Mouse (Mus musculus) hindbrain, postnatal 0 days (tissue): ENCODE measurements around the gene Leng8. TPM values are rescaled to one million over a fixed set of nuclear protein-coding genes. Genes with fewer than 3 reads are reported as not detected.

Experiments
- ATAC-seq: fragments of 200-750 bp; cut with Nextera tagmentation; 2 replicates; pipeline ENCODE4 v1.8.0; 2017; ENCODE audit warnings: mild to moderate bottlenecking, moderate TSS enrichment, moderate library complexity
- DNase-seq: peaks from one replicate; pipeline ENCODE4 v3.0.0-alpha.2; 2015; ENCODE audit warnings: low spot score
- H3K27ac ChIP-seq: fragments of 300-500 bp; sonication (generic); 2 replicates; pipeline ENCODE4 v1.5.1; 2014; ENCODE audit warnings: mild to moderate bottlenecking
- H3K27me3 ChIP-seq: fragments of 300-500 bp; sonication (generic); 2 replicates; pipeline ENCODE4 v1.6.1; 2014; ENCODE audit warnings: low read length, mixed read lengths; ENCODE audit not compliant: insufficient read depth
- H3K36me3 ChIP-seq: fragments of 300-500 bp; sonication (generic); 2 replicates; pipeline ENCODE4 v1.6.1; 2014; ENCODE audit warnings: low read length, mixed read lengths; ENCODE audit not compliant: insufficient read depth
- H3K4me1 ChIP-seq: fragments of 300-500 bp; sonication (generic); 2 replicates; pipeline ENCODE4 v1.6.1; 2014; ENCODE audit warnings: antibody characterized with exemption, low read length, mixed read lengths; ENCODE audit not compliant: insufficient read depth
- H3K4me2 ChIP-seq: fragments of 300-500 bp; sonication (generic); 2 replicates; pipeline ENCODE4 v1.6.1; 2014; ENCODE audit warnings: low read depth, mild to moderate bottlenecking, low read length, moderate library complexity, mixed read lengths
- H3K4me3 ChIP-seq: fragments of 300-500 bp; sonication (generic); 2 replicates; pipeline ENCODE4 v1.5.1; 2014; ENCODE audit warnings: low read length
- H3K9ac ChIP-seq: fragments of 300-500 bp; sonication (generic); replicated peaks from 2 replicates; pipeline ENCODE4 v1.6.1; 2014; ENCODE audit warnings: mild to moderate bottlenecking, low read length, moderate library complexity, mixed read lengths
- H3K9me3 ChIP-seq: fragments of 300-500 bp; sonication (generic); 2 replicates; pipeline ENCODE4 v1.6.1; 2016; ENCODE audit warnings: low read length, mixed read lengths
- CTCF ChIP-seq: IDR thresholded peaks from 2 replicates; pipeline ENCODE4 v1.5.1; 2016; ENCODE audit warnings: antibody characterized with exemption, control low read depth, low read depth
- WGBS: fragments of 180-500 bp; shearing (Covaris S2); extraction: QIAGEN DNeasy Blood & Tissue Kit; methylation state at CpG from one replicate; pipeline ENCODE4 v1.1.7; 2014; 5-methylcytosine and 5-hydroxymethylcytosine counted together
- polyA plus RNA-seq: library from polyadenylated mRNA; unstranded; fragments of >200 nt; fragmentation: Nextera tagmentation; extraction: Ambion mirVana; gene quantifications from 2 replicates; pipeline ENCODE4 v1.2.1, GENCODE M21; 2015
- total RNA-seq: library from RNA; depleted of rRNA; stranded (reverse); fragments of >200 nt; gene quantifications from 2 replicates; pipeline ENCODE4 v1.2.3, GENCODE M21; 2014; rRNA removed

The Leng8 gene
- total and polyA plus RNA-seq, 2 experiments from 2014 or later = 49.1 to 264 TPM

DNA sequence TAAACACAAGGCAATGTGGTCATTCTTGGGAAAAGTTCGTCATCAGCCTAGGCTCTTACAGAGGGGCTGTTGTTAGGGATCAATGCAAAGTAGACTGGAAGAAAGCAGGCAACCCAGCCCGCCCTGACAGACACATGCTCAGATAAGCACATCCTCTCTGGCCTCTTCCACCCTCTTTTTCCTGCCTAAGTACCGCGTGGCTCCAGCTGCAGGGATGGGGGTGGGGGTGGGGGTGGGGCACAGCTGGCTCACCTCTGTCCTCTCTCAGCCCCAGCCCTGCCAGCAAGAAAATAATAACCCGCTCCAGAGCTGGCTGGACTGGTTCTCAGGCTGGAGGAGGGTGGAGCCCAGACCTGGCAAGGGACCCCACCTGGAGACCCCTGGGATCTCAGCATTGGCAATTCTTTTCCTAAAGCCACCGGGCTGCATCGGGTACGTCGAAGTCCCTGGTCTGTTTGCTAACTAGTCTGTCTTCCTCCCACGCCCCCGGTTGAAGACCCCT is 26.8 kb downstream of the Leng8 start:
- H3K27me3 ChIP-seq = no peaks in the 10 kb centered on the region
- peaks cover 2% of the 10 kb centered on the region; the same call in 1 of the 2 replicates for H3K4me1 ChIP-seq
- H3K4me3 ChIP-seq = peak overlapping the region; percentile 34
- no peak for TF ChIP-seq CTCF
- H3K4me2 ChIP-seq = peak overlapping the region; percentile 62
- no peaks in the 10 kb centered on the region for H3K36me3 ChIP-seq
- no peak overlapping the region for H3K9ac ChIP-seq
- WGBS = 2% methylated on average over 11 of the region's 11 CpGs
- no peaks in the 10 kb centered on the region for H3K9me3 ChIP-seq
- peak; percentile 46; the same call in 1 of the 2 replicates for ATAC-seq
- DNase-seq = no peak
- H3K27ac ChIP-seq = no peak overlapping the region

- no peaks in the 10 kb centered on the region for H3K27me3 ChIP-seq
- ATAC-seq = peak; percentile 80
- peaks cover 2% of the 10 kb centered on the region; the same call in 1 of the 2 replicates for H3K4me1 ChIP-seq
- H3K4me2 ChIP-seq = peak within 1 kb of the TSS; percentile 62
- no peak for DNase-seq
- TF ChIP-seq CTCF = no peak
- WGBS = 2% methylated on average over 19 of the region's 20 CpGs
- H3K9ac ChIP-seq = peak within 1 kb of the TSS; percentile 35; the same call in 1 of the 2 replicates
- no peaks in the 10 kb centered on the region for H3K36me3 ChIP-seq
- H3K4me3 ChIP-seq = peak within 1 kb of the TSS; percentile 34
- no peaks in the 10 kb centered on the region for H3K9me3 ChIP-seq
- H3K27ac ChIP-seq = peak within 1 kb of the TSS; percentile 16; the same call in 1 of the 2 replicates
Measured at GRCm38 (mm10) chr7:4164090-4164910, 27.5 kb downstream of the Leng8 start, which contains the start of gene Cdc42ep5. Gene Cdc42ep5 (minus strand): TSS chr7:4164860.

DNA sequence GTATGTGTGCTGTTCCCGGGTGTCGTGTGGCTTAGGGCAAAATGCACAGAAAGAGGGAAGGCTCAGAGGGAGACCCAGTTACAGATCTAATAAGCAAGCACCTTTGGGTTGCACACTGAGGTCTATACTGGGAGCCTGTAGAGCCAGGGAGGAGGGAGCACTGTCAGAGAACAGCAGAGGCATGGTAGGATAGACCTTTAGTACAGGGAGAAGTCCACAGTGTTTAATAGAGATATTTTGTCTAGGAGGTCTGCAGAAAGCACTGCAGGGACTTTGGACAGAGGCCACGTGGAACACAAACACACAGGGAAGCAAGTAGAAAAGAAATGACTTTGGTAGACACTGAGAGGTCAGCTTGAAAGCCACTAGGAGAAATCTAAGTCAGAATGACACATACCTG is 28.4 kb downstream of the Leng8 start:
- no peak for TF ChIP-seq CTCF
- ATAC-seq = no peak
- H3K27ac ChIP-seq = peak overlapping the region; percentile 16; the same call in 1 of the 2 replicates
- 20% methylated on average over 3 of the region's 3 CpGs for WGBS
- no peaks in the 10 kb centered on the region for H3K9me3 ChIP-seq
- H3K27me3 ChIP-seq = no peaks in the 10 kb centered on the region
- DNase-seq = no peak
- H3K9ac ChIP-seq = no peak overlapping the region
- peaks cover 2% of the 10 kb centered on the region; the same call in 1 of the 2 replicates for H3K4me1 ChIP-seq
- H3K36me3 ChIP-seq = no peaks in the 10 kb centered on the region
- peak overlapping the region; percentile 62 for H3K4me2 ChIP-seq
- no peak overlapping the region for H3K4me3 ChIP-seq

GRCm38 (mm10) chr7:4167098-4167497 is 30.3 kb downstream of the Leng8 start:
- Histone ChIP-seq H3K9ac (no peak overlapping the region), H3K4me1 (peaks cover 2% of the 10 kb centered on the region; the same call in 1 of the 2 replicates), H3K9me3 (no peaks in the 10 kb centered on the region), H3K36me3 (no peaks in the 10 kb centered on the region), H3K4me3 (no peak overlapping the region), H3K27ac (no peak overlapping the region), H3K4me2 (no peak overlapping the region), H3K27me3 (no peaks in the 10 kb centered on the region)
- DNase-seq = no peak
- no peak for ATAC-seq
- no peak for TF ChIP-seq CTCF

- H3K36me3 ChIP-seq = no peaks in the 10 kb centered on the region
- no peaks in the 10 kb centered on the region for H3K4me1 ChIP-seq
- H3K27me3 ChIP-seq = no peaks in the 10 kb centered on the region
- no peak overlapping the region for H3K9ac ChIP-seq
- DNase-seq (no peak), ATAC-seq (no peak)
- WGBS = 83% methylated on average over 6 of the region's 6 CpGs
- H3K9me3 ChIP-seq = no peaks in the 10 kb centered on the region
- no peak overlapping the region for H3K4me3 ChIP-seq
- no peak overlapping the region for H3K27ac ChIP-seq
- no peak overlapping the region for H3K4me2 ChIP-seq
- TF ChIP-seq CTCF = no peak
Measured at GRCm38 (mm10) chr7:4170193-4170938, 33.5 kb downstream of the Leng8 start.

DNA sequence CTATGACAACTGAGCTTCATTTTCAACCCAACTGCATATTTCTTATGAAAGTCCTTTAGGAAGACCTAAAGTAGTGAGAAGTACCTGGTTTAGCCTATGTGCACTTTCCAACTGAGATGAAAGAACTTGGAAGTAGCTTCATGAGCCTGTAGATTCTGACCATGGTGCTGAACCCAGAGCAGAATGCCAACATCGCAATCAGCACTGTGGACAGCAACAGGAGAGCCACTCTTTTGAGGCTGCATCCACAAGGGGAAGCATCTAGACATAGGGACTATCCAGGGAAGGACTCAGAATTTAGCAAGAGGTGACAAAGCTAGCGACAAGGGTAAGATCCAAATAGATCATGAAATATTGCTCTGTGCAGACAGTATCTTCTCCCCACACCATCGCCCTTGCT is 41.6 kb downstream of the Leng8 start:
- Histone ChIP-seq H3K4me3 (no peak overlapping the region), H3K9ac (no peak overlapping the region), H3K9me3 (no peaks in the 10 kb centered on the region), H3K4me2 (no peak overlapping the region), H3K27ac (no peak overlapping the region), H3K36me3 (no peaks in the 10 kb centered on the region), H3K27me3 (no peaks in the 10 kb centered on the region), H3K4me1 (no peaks in the 10 kb centered on the region)
- DNase-seq = peak; percentile 8
- 44% methylated on average over 3 of the region's 3 CpGs for WGBS
- no peak for ATAC-seq
- no peak for TF ChIP-seq CTCF

Other genes with a start within 250 kb of the Leng8 start
- gene Gm14548, start 238.9 kb upstream of the Leng8 start, total RNA-seq = 0.07 TPM in 1 of 2 replicates, not detected in the other
- gene Gm14548, start 238.9 kb upstream of the Leng8 start, polyA plus RNA-seq = not detected in 2 replicates
- gene Lilra6, start 221.5 kb upstream of the Leng8 start, total RNA-seq = not detected in 2 replicates
- not detected in 2 replicates for gene Lilra6, start 221.5 kb upstream of the Leng8 start, polyA plus RNA-seq
- gene Lair1, start 73.8 kb upstream of the Leng8 start, total RNA-seq = 6.2 and 8.6 TPM in 2 replicates
- gene Lair1, start 73.8 kb upstream of the Leng8 start, polyA plus RNA-seq = 3.4 and 4.0 TPM in 2 replicates
- 819 and 1,009 TPM in 2 replicates for gene Ttyh1, start 17.6 kb upstream of the Leng8 start, total RNA-seq
- 249 and 272 TPM in 2 replicates for gene Ttyh1, start 17.6 kb upstream of the Leng8 start, polyA plus RNA-seq
- gene Leng9, start 13.3 kb downstream of the Leng8 start, total RNA-seq = 4.2 and 4.4 TPM in 2 replicates
- gene Leng9, start 13.3 kb downstream of the Leng8 start, polyA plus RNA-seq = 4.2 and 5.4 TPM in 2 replicates
- 8.5 and 15.9 TPM in 2 replicates for gene Cdc42ep5, start 27.8 kb downstream of the Leng8 start, total RNA-seq
- 11.7 and 12.0 TPM in 2 replicates for gene Cdc42ep5, start 27.8 kb downstream of the Leng8 start, polyA plus RNA-seq
- gene Lilra5, start 100.7 kb downstream of the Leng8 start, total RNA-seq = not detected in 2 replicates
- gene Lilra5, start 100.7 kb downstream of the Leng8 start, polyA plus RNA-seq = 0.09 TPM in 1 of 2 replicates, not detected in the other
- gene Ncr1, start 200.7 kb downstream of the Leng8 start, total RNA-seq = not detected in 2 replicates
- not detected in 2 replicates for gene Ncr1, start 200.7 kb downstream of the Leng8 start, polyA plus RNA-seq